Mouse (Mus musculus) spleen, postnatal 36 days (tissue): Measurements from ENCODE around the gene Cyth3.

Experiments used
- DNase-seq, 2 experiments: peaks; one replicate each; pipeline ENCODE4 v3.0.0; 2022; ENCODE audit warnings: low spot score in 2 of 2, mixed read lengths in 1 of 2

Cyth3 gene

DNA sequence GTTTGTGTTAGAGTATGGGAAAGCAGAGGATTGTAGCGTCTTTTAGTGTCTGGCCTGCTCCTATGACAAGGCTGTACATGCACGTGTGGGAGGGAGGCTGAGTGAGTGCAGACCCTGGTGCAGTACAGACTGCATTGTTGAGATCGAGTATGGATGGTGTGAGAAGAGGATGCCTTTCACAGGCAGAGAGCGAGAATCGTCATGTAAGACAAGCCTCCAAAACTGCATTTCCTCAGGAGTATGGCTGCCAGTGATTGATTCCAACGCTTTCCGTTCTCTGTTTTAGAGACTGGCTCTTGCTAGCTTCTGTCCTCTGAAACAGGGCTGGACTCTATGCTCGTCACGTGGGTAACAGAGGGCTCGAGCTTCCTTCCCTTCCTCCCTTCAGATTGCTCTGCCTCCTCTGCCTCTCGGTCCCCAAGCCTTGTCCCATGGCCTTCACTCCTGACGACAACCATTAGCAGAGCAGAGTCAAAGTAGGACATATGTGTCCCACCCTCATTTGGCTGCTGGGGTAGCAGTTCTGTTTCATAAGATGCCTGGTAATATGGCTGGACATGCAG lies 12.4 kb downstream of the Cyth3 start:
- no peak for DNase-seq

DNA sequence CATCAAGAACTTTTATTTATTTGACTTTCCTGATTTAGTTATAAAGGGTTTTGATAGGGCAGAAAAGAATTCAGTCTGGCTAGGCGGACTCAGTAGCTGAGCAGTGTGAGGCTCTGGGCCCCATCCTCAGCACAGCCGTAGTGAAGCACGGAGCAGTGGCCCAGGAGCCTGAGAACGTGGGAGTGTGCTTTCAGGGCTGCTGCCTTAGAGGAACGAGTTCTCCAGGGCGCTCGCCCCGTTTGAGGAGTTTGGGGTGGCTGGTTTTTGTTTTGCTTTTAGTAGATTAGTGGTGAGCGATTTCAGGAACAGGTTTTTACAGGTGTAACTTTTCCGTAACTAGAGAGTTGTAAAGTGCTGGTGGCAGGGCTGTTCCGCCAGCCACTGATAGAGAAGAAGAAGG lies 13.1 kb downstream of the Cyth3 start:
- DNase-seq, result no peak

DNA sequence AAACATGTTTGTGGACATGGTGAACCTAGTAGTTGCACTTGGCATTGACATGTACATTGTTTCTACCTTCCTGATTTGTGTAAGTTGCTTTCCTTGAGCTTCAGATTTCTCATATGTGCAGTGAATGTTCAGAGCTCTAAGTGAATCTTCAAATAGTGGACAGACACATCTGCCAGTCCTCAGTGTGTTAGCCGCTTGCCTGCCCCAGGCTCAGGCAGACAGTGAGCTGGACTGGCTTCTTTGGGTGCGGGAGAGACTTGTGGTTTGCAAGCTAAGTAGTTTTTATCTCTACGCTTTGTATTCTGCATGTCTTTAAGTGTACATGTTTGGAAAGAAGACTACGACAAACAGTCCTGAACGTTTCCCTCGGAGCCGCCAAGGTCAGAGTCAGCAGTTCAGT lies 13.9 kb downstream of the Cyth3 start:
- no peak for DNase-seq

DNA sequence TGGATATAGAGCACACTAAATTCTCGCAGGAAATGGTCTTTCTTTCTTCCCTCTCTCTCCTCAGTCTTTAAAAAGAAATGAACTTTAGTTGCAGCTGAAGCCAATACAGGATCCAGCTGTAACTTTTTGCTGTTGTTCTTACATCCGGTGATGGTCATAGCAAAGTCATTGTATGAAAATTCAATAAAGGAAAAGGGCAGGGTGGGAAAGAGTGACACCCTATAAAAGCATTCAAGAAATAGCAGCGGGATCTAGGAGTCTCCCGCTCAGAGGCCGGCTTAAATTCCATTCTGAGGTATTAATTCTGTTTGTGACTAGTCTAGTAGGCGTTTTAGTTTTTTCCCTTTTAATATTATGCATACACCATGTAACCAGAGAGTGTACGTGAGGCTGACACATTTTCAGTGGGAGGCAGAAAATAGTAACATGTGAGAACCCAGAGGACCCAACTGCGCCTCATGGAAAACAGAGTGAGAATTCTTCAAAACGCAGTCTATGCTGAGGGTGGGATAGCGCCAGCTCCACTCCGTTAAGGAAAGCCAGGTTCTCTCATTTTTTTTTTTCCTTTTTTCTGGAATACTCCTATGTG lies 15.7 kb downstream of the Cyth3 start:
- no peak for DNase-seq

DNA sequence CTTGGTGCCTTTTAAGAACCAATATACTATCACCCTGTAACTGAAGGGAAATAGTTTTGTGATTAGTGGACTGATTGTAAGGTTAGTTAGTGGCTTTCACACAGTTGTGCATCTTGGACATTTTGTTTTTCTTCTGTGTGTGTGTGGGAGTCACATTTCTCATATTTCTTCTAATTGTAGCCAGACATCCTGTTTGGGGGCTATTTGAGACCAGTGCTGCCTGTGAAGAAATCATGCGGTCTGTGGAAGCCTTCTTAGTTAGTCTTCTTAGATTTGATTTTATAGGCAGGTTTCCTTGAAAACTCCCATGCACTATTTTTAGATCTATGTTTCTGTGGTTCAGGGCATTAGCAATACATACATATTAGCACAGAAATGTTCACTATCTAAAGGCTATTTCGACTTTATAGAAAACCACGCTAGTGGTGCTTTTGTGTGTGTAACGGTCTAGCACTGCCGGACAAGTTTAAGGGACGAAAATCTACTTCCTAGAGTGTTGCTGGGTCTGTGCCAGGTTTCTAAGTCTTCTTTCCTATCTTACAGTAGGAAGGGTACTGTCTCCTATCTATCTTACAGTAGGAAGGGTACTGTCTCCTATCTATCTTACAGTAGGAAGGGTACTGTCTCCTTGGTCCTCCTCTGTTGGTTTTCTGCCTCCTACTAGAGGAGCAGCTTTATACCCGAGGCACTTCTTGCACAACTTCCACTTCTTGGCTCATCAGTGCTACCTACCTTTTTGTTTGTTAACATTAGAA lies 16.4 kb downstream of the Cyth3 start:
- DNase-seq, result no peak

DNA sequence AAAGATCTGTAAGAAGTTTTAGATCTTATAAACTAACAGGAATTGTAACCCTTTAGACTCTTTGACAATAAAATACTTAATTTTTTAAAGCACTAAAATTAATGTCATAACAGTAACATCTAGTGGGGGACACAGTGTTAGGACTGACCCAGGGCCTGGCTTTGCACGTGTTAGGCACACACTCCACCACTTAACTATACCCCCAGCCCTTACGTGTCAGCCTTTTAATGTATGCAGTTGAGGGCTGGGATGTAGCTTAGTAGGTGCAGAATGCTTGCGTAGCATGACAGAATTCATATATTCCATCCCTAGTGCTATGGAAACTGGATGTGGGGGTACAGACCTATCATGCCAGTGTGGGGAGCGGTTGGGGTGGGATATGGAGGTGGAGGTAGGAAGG lies 17.1 kb downstream of the Cyth3 start:
- DNase-seq, result no peak

DNA sequence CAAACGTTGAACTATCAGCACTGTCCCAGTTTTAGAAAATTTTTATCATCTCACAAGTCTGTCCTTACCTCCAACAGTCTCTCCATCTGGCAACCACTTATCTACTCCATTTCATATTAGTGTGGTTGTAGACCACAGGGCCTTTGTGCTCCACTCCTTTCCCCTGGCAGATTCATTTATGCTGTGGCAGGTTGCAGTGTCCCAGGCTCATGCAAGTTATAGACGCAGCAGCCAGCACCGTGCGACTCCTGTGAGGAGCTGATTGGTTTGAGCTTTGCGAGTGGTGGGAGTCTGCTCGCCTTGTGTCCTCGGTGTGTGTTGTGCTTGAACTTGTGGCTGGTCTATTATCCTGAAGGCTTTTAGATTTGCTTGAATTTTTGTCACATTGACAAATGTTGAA lies 17.6 kb downstream of the Cyth3 start:
- no peak for DNase-seq

DNA sequence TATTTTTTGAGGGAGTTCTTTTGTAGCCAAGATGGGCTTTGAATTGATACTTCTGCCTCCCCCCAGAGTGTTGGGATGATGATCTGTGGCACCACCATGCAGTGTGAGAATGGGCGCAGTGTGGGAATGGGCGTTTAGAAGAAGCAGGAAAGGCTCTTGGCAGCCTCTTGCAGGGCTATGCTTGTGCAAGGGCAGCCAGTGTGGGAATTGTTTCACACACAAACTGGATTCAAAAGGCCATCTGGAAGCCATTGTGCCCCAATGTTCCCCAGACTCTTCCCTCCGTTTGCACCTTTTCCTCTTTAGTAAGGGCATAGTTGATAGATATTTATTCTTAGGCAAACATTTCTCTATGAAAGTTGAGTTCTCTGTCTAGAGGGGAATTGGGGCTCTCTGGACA lies 19.3 kb downstream of the Cyth3 start:
- DNase-seq, result no peak

DNA sequence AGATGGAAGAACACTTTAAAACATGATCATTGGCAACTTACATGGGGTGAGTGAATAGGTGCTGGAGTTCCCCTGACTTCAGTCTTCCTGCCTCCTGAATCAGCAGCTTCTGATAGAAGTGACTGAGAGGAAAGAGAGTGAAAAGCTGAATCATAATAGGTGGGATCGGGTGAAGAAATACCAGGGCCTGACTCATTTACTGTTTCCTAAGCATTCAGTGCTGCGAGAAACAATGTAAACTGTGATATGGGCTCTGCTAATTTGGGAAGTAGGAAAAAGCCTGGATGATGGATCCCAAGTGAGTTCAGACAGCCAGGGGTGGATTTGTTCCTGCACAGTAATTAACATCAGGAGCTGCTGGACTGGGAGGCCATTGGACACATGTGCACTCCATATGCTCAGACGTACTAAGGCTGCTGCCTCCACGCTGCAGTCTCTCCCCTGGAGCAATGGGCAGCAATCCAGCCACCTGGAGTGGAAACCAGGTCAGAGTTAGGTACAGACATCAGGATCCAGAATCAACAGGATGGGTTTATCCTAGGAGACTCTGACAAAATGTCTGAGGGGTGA lies 20.1 kb downstream of the Cyth3 start:
- DNase-seq, result no peak

DNA sequence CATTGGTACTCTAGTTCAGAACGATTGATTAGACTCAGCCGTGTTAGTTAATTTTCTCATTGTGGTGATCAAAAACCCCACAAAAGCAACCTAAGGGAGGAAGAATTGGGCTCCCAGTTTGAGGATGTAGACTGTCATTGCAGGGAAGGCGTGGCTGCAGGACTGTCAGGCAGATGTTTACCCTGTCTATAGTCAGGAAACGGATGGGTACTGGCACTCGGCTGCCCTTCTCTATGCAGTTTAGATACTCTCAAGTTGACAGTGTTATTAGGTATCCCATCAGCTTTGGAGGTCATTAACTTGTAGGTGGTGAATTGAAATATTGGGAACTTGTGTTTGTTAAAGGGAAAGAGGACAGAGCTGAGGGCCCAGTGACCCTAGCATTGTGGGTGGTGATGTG lies 23.7 kb downstream of the Cyth3 start:
- DNase-seq, result no peak

DNA sequence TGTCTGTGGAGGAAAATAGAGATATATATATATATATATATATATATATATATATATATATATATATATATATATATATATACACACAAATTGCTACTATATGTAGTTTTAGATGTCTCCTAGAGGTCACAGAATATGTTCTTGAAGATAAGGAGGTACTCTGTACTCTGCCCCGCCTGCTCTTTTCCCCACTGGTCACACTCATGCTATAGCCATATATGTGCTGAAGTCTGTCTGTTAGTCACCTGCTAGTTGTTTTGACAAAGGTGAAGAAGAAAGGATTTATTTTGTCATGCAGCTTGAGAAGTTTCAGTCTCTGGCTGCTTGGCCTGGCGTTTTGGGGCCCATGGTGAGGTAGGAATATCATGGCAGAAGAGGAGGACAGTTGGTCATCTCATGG lies 25.2 kb downstream of the Cyth3 start:
- DNase-seq, result no peak

DNA sequence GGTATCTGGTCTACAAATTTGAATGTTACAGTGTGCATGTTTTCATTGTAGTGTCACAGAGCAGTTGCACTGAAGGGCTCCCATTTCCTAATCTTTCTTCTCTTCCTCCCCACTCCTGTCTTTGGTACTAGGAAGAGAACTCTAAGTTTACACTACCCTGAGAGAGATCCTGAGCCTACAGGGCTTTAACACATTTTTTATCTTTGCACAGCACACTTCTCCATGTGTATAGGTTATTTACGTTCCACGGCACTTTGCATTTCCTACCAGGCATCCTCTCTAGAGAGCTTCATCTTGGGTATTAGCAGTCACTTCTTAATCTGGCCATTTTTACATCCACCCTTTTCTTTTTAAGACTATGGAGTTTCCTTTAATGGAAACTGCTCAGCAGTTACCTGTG lies 25.8 kb downstream of the Cyth3 start:
- no peak for DNase-seq

DNA sequence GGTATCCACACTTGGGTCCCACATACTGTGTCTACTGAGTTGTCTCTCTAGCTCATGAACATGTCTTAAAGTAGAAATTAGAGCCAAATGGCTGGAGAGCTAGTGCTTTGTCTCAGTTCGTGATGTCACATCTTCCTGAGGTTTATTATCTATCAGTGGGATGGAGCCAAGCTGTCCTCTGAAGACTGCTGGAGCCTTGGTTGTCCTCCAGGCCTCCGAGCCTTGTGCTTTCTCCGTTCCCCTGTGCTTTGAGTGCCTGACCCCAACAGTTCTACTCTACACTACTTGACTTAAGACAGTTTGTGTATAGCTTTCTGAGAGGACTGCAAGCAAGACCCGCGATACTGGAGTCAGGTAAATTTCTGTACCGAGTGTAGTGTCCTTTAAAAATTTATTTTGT lies 26.9 kb downstream of the Cyth3 start:
- DNase-seq, result no peak

DNA sequence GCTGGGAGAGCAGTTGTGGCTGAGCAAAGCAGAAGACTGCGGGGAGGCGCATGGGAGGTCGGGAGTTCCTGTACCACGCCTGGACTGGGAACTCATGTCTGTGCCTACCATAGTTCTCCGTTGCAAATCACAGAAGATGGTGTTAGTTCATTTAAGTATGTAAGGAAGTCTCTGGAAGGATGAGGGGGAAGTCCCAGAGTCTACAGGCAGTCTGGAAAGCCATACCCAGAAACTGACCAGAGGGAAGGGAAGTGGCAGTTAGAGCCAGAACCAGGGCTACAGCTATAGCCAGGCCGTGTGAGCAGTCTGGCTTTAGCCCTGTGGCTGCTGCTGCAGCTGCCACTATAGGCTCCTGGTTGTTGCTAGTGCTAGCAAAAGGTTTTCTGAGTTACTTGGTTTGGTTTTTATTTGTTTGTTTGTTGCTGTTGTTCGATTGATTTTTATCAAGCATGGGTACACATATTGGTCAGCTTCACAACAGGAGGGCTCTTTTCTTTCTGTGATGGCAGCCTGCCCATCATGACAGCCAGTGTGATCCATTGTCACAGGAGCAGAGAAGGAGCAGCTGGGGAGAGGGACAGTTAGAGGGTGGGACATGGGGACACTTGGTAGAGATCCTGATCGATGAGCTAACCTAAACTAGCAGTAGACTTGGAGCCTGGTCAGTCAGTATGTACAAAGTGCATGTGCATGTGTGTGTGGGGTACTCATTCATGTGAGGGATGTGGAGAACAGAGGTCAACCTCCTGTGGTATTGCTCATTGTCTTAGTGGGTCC lies 29.8 kb downstream of the Cyth3 start:
- no peak for DNase-seq

DNA sequence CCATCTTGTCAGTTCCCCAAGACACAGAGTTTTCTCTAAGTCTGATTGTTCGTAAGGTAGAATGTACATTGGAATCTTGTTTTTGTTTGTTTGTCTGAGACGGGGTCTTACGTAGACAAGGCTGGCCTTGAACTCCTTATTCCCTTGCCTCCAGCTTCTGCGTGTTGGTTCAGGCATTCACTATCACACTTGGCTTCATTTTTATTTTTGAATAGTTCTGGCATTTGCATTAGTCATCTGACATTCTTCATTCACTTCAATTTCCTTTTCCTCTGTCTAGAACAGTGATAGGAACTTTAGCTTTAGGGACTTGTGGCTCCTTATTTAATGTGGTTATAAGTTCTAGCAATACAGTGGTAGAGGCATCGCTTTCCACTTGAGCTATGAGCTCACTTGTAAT lies 31.2 kb downstream of the Cyth3 start:
- no peak for DNase-seq

DNA sequence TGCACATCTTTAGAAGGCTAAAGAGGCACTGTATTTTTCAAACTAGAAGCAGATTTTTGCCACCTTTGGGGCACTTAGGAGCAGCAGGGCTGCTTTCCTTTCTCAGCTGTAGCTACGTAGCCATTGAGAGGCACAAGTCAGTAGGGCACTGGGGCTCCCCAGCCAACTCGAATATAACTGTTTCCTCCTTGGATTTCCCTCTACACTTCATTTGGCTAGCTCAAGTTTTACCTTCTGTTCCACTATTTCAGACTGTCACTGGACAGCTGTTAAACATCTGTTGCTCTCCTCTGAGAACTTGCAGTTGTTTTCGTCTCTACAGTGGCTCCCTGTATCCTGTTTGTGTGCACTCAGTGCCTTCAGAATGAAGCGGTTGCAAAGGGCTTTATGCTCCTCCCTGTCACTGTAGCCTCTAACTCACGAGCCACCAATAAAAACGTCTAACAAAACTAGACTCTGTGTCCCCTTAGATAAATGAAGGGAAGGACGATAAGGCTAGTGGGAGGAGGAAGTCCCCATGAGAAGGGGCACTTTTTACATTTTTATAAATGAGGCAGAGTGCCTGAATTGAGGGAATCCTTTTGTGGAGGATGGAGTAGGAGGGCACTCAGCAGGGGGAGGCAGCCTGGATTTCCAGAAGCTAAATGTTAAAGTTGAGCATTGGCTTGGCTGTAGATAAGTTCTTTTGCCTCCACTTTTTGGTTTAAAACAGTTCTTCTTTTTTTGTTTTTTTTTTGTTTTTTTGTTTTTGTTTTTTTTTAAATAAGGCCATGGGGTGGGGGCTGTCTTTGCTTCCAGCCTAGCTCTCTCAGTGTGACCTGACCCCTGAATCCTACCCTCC lies 32.6 kb downstream of the Cyth3 start:
- peak; percentile 29 to 40 for DNase-seq

DNA sequence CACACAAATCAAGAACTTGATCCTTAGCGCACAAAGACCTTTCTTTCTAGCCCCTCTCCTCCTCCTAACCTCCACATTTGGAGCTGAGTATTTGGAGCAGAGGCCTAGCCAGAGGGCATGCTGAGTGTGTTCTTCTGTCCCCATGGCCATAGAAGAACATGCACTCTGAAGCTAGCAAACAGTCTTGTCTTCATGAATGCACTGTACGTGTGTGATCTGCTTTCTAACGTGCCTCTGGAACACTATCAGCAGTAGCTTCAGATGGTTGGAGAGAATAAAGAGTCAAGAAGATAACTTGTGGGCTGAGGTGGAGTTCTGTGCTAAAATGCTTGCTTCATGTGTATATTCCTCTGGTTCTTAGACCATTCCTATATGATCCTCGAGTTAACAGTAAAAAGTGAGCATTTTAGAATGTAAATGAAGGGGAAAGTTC lies 33.3 kb downstream of the Cyth3 start:
- DNase-seq, result no peak

DNA sequence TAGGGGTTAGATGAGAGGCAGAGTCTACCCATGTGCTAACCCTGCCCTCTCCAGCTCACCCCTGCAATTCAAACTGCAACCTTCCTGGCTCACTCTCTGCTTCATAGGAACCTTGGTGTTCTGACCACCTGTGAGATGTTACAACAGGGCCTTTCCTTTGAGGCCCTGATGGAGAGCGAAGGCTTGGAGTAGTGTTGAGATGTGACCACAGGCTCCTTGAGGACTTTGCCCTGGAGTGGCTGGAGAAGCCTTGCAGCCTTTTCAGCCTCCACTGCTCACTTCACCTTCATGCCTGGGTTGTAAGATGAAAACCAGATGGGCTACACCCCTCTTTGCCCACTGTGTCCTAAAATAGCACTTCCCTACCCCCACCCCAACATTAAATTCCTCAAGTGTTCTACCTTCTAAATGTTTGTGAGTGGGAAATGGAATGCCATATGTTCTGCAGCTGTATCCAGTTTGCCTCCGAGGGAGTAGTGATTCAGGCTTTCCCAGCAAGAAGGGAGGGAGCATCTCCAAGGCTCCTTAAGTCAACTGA lies 34.5 kb downstream of the Cyth3 start:
- DNase-seq, result no peak

DNA sequence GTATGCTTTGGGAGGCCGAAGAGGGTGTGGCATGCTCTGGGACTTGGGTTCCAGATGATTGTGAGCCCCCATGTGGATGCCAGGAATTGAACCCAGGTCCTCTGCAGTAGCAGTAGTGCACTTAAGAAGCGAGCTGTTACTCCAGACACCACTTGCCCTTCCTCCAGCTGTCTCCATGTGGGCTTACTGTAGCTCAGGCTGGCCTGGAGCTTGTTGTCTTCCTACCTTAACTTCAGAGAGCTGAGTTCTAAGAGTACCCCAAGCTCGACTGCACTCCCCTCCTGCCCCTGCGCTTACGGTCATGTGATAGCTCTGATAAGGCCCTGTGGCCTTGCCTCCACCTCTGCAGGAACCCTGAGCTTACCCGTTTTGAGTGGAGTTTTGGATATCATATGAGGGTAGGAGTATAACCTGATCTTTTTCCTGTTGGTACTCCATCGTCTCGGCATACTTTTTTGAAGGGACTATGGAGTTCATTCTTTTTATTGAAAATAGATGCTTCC lies 36.8 kb downstream of the Cyth3 start:
- no peak for DNase-seq

DNA sequence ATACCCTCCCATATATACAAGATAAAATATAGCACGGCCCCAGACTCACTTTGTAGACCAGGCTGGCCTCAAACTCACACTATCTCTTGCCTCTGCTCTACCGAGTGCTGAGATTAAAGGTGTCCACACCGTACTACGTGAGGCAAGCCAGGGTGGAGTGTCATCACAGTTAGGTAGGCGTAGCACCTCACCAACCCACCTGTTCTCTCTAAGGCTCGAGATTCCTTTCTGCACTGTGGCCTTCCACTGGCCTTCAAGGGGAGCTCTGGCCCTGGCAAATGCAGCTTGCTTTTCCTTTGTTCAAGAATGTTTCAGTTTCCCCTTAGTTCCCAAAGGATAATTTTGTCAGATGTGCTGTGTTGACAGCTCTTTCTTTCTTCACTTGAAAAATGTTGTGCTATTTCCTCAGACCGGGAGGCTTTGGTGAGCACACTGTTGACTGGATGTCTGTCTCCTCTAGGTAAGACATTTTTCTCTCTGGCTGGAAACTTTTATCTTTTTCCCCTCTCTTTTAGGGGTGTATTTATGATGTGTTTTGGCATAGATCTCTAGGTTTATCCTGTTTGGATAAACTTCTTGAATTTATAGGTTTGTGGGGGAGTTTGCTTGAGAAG lies 40.9 kb downstream of the Cyth3 start:
- DNase-seq, result no peak

DNA sequence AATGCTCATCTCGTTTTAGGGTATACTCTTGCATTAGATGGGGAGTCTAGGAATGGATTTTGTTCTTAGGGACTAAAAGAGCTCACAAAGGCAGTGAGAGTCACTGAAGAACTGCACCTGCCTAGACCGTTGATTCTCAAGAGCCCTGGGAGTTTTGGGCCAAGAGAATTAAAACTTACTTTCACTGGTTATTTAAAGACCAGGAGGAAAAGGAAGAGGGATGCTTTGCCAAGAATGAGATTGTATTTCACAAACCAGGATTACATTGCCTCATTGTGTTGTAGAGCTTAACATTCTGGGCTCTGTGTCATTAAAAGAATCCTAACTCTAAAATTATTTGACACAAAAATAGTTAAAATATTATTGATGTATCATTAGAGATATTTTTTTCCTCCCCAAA lies 43.3 kb downstream of the Cyth3 start:
- no peak for DNase-seq
